Mouse (Mus musculus) adrenal gland, adult 8-10 months (tissue): ENCODE results near the gene Tmem256. TPM values are rescaled to one million over a fixed set of nuclear protein-coding genes. Genes with fewer than 3 reads are reported as not detected.
"Not testable (repeated sequence)": the region's sequence is repeated elsewhere in the genome, so short reads cannot be mapped to it uniquely, and the experiment has no call there.

ENCODE experiments used
- DNase-seq: peaks from one replicate; pipeline ENCODE4 v3.0.0; 2022
- total RNA-seq, 4 experiments: library from RNA; stranded (reverse); gene quantifications; 2 replicates each; pipeline ENCODE4 v1.2.4; 2022

Tmem256 gene
- total RNA-seq, 4 experiments from 2014 or later = 122 to 164 (median 149) TPM

- no peak for DNase-seq
Observed at GRCm38 (mm10) chr11:69855347-69855746, 17.0 kb downstream of the Tmem256 start.

- no peak for DNase-seq
Observed at GRCm38 (mm10) chr11:69858113-69858998, 20.0 kb downstream of the Tmem256 start, which contains the start of gene Tnk1. Tnk1 (minus strand) TSS chr11:69858730.

- DNase-seq = not testable (repeated sequence)
Observed at GRCm38 (mm10) chr11:69863729-69864128, 25.4 kb downstream of the Tmem256 start.

- DNase-seq = no peak
Observed at GRCm38 (mm10) chr11:69864138-69864860, 26.0 kb downstream of the Tmem256 start.

- no peak for DNase-seq
Observed at GRCm38 (mm10) chr11:69865561-69865960, 27.2 kb downstream of the Tmem256 start.

- no peak for DNase-seq
Observed at GRCm38 (mm10) chr11:69867335-69867734, 29.0 kb downstream of the Tmem256 start.

- no peak for DNase-seq
Observed at GRCm38 (mm10) chr11:69870289-69871069, 32.2 kb downstream of the Tmem256 start.

- no peak for DNase-seq
Observed at GRCm38 (mm10) chr11:69871822-69872221, 33.5 kb downstream of the Tmem256 start.

- DNase-seq = no peak
Observed at GRCm38 (mm10) chr11:69872451-69872850, 34.1 kb downstream of the Tmem256 start.

- DNase-seq = no peak
Observed at GRCm38 (mm10) chr11:69876186-69876585, 37.9 kb downstream of the Tmem256 start.

- peak; percentile 70 for DNase-seq
Observed at GRCm38 (mm10) chr11:69876867-69877266, 38.6 kb downstream of the Tmem256 start.

- DNase-seq = no peak
Observed at GRCm38 (mm10) chr11:69877878-69878277, 39.6 kb downstream of the Tmem256 start, which contains the start of gene Tmem95. Tmem95 (minus strand) TSS chr11:69878018.

GRCm38 (mm10) chr11:69878399-69878798 is 40.1 kb downstream of the Tmem256 start:
- no peak for DNase-seq

GRCm38 (mm10) chr11:69878952-69879351 is 40.6 kb downstream of the Tmem256 start:
- no peak for DNase-seq

GRCm38 (mm10) chr11:69879711-69880110 is 41.4 kb downstream of the Tmem256 start:
- no peak for DNase-seq

GRCm38 (mm10) chr11:69880506-69880852 is 42.2 kb downstream of the Tmem256 start:
- no peak for DNase-seq

GRCm38 (mm10) chr11:69880853-69881603 is 42.7 kb downstream of the Tmem256 start, which contains the start of gene Kctd11:
Kctd11 (minus strand) TSS chr11:69881406.
- peak; percentile 90 for DNase-seq

GRCm38 (mm10) chr11:69881787-69882670 is 43.7 kb downstream of the Tmem256 start:
- DNase-seq = no peak

GRCm38 (mm10) chr11:69883066-69883465 is 44.8 kb downstream of the Tmem256 start:
- DNase-seq = no peak

- no peak for DNase-seq
Observed at GRCm38 (mm10) chr11:69883527-69884151, 45.3 kb downstream of the Tmem256 start.
